Mouse (Mus musculus): ENCODE results near the gene Prr23a3. TPM values are rescaled to one million over a fixed set of nuclear protein-coding genes. Genes with fewer than 3 reads are reported as not detected.

Gene Prr23a3
- not detected in 3 replicates for total RNA-seq (2017)

GRCm38 (mm10) chr9:98864571-98864970, at the start of gene Prr23a3:
TSS of gene Prr23a3 (plus strand) at chr9:98864767.
- ATAC-seq (replicated peaks; ENCODE audit: insufficient number of reproducible peaks, low FRiP score, low TSS enrichment, poor library complexity, severe bottlenecking): no peak

- no peak for ATAC-seq (replicated peaks; ENCODE audit: insufficient number of reproducible peaks, low FRiP score, low TSS enrichment, poor library complexity, severe bottlenecking)
Measured at GRCm38 (mm10) chr9:98816066-98816465, 48.5 kb upstream of the Prr23a3 start.

- ATAC-seq (replicated peaks; ENCODE audit: insufficient number of reproducible peaks, low FRiP score, low TSS enrichment, poor library complexity, severe bottlenecking): no peak
Measured at GRCm38 (mm10) chr9:98817592-98817991, 47.0 kb upstream of the Prr23a3 start.

- no peak for ATAC-seq (replicated peaks; ENCODE audit: insufficient number of reproducible peaks, low FRiP score, low TSS enrichment, poor library complexity, severe bottlenecking)
Measured at GRCm38 (mm10) chr9:98818971-98819370, 45.6 kb upstream of the Prr23a3 start.

- no peak for ATAC-seq (replicated peaks; ENCODE audit: insufficient number of reproducible peaks, low FRiP score, low TSS enrichment, poor library complexity, severe bottlenecking)
Measured at GRCm38 (mm10) chr9:98819481-98819880, 45.1 kb upstream of the Prr23a3 start.

GRCm38 (mm10) chr9:98820461-98820860, 44.1 kb upstream of the Prr23a3 start:
- no peak for ATAC-seq (replicated peaks; ENCODE audit: insufficient number of reproducible peaks, low FRiP score, low TSS enrichment, poor library complexity, severe bottlenecking)

GRCm38 (mm10) chr9:98821067-98821466, 43.5 kb upstream of the Prr23a3 start:
- no peak for ATAC-seq (replicated peaks; ENCODE audit: insufficient number of reproducible peaks, low FRiP score, low TSS enrichment, poor library complexity, severe bottlenecking)

- no peak for ATAC-seq (replicated peaks; ENCODE audit: insufficient number of reproducible peaks, low FRiP score, low TSS enrichment, poor library complexity, severe bottlenecking)
Measured at GRCm38 (mm10) chr9:98823805-98824204, 40.8 kb upstream of the Prr23a3 start.

- no peak for ATAC-seq (replicated peaks; ENCODE audit: insufficient number of reproducible peaks, low FRiP score, low TSS enrichment, poor library complexity, severe bottlenecking)
Measured at GRCm38 (mm10) chr9:98829508-98829907, 35.1 kb upstream of the Prr23a3 start.

GRCm38 (mm10) chr9:98837537-98838074, 27.0 kb upstream of the Prr23a3 start:
- no peak for ATAC-seq (replicated peaks; ENCODE audit: insufficient number of reproducible peaks, low FRiP score, low TSS enrichment, poor library complexity, severe bottlenecking)

GRCm38 (mm10) chr9:98842117-98842516, 22.4 kb upstream of the Prr23a3 start, which contains the start of gene Prr23a1:
TSS of gene Prr23a1 (plus strand) at chr9:98842503.
- no peak for ATAC-seq (replicated peaks; ENCODE audit: insufficient number of reproducible peaks, low FRiP score, low TSS enrichment, poor library complexity, severe bottlenecking)

- ATAC-seq (replicated peaks; ENCODE audit: insufficient number of reproducible peaks, low FRiP score, low TSS enrichment, poor library complexity, severe bottlenecking): no peak
Measured at GRCm38 (mm10) chr9:98856210-98856609, 8.4 kb upstream of the Prr23a3 start, which contains the start of gene Prr23a2. TSS of gene Prr23a2 (plus strand) at chr9:98856494.

GRCm38 (mm10) chr9:98863463-98863862, 1.1 kb upstream of the Prr23a3 start:
- no peak for ATAC-seq (replicated peaks; ENCODE audit: insufficient number of reproducible peaks, low FRiP score, low TSS enrichment, poor library complexity, severe bottlenecking)

- ATAC-seq (replicated peaks; ENCODE audit: insufficient number of reproducible peaks, low FRiP score, low TSS enrichment, poor library complexity, severe bottlenecking): no peak
Measured at GRCm38 (mm10) chr9:98901486-98901885, 36.9 kb downstream of the Prr23a3 start.

- no peak for ATAC-seq (replicated peaks; ENCODE audit: insufficient number of reproducible peaks, low FRiP score, low TSS enrichment, poor library complexity, severe bottlenecking)
Measured at GRCm38 (mm10) chr9:98902819-98903218, 38.3 kb downstream of the Prr23a3 start, which contains the start of gene 7420426K07Rik. TSS of gene 7420426K07Rik (plus strand) at chr9:98903119.

Other genes starting within 250 kb of the Prr23a3 start
- gene Prr23a1, start 22.3 kb upstream of the Prr23a3 start, total RNA-seq (2017): not detected in 3 replicates
- gene Prr23a2, start 8.3 kb upstream of the Prr23a3 start, total RNA-seq (2017): not detected in 3 replicates
- gene 7420426K07Rik, start 38.4 kb downstream of the Prr23a3 start, total RNA-seq (2017): not detected in 3 replicates
- not detected in 3 replicates for gene Foxl2, start 90.5 kb downstream of the Prr23a3 start, total RNA-seq (2017)
- gene Faim, start 121.6 kb downstream of the Prr23a3 start, total RNA-seq (2017): 131 to 158 TPM (median 133 TPM) in 3 replicates
- gene Gm1123, start 170.9 kb downstream of the Prr23a3 start, total RNA-seq (2017): not detected in 3 replicates